Mouse (Mus musculus): ENCODE results near the gene Zc2hc1c. TPM values are rescaled to one million over a fixed set of nuclear protein-coding genes. Genes with fewer than 3 reads are reported as not detected.
A peak's percentile ranks its signal among the peaks of the same experiment; 100 is the strongest.

Gene Zc2hc1c
- polyA plus RNA-seq, 1 experiment from 2014 or later = 0.95 TPM

- DNase-seq (ENCODE audit: low spot score) = no peak
Measured at GRCm38 (mm10) chr12:85345559-85345958, 57.2 kb downstream of the Zc2hc1c start.

GRCm38 (mm10) chr12:85346374-85346773, 58.0 kb downstream of the Zc2hc1c start:
- Histone ChIP-seq H3K9me3 (replicated peaks; ENCODE audit: control insufficient read depth, low read length) (no peaks in the 10 kb centered on the region), H3K4me2 (ENCODE audit: low read depth, low read length) (no peak overlapping the region), H3K27me3 (ENCODE audit: control insufficient read depth, insufficient read depth, low read length) (no peaks in the 10 kb centered on the region), H3K27ac (replicated peaks; ENCODE audit: low read depth, low read length) (no peak overlapping the region), H3K4me3 (ENCODE audit: low read depth, low read length) (no peak overlapping the region), H3K9ac (replicated peaks; ENCODE audit: low read length) (no peak overlapping the region), H3K36me3 (replicated peaks; ENCODE audit: control insufficient read depth, insufficient read depth, low read depth, low read length) (no peaks in the 10 kb centered on the region), H3K4me1 (ENCODE audit: control insufficient read depth, insufficient read depth, low read length) (no peaks in the 10 kb centered on the region)
- DNase-seq (ENCODE audit: low spot score) (peak; percentile 87), ATAC-seq (replicated peaks; ENCODE audit: insufficient number of reproducible peaks, low FRiP score, low TSS enrichment, low read depth) (no peak)
- WGBS = 63% methylated on average over 3 of the region's 3 CpGs

More at GRCm38 (mm10) chr12:85345559-85345958, 57.2 kb downstream of the Zc2hc1c start:
- WGBS = 94% methylated on average over 6 of the region's 6 CpGs
- ATAC-seq (replicated peaks; ENCODE audit: insufficient number of reproducible peaks, low FRiP score, low TSS enrichment, low read depth) = no peak
- Histone ChIP-seq H3K9ac (replicated peaks; ENCODE audit: low read length) (no peak overlapping the region), H3K4me3 (ENCODE audit: low read depth, low read length) (no peak overlapping the region), H3K4me2 (ENCODE audit: low read depth, low read length) (no peak overlapping the region), H3K4me1 (ENCODE audit: control insufficient read depth, insufficient read depth, low read length) (no peaks in the 10 kb centered on the region), H3K27me3 (ENCODE audit: control insufficient read depth, insufficient read depth, low read length) (no peaks in the 10 kb centered on the region), H3K9me3 (replicated peaks; ENCODE audit: control insufficient read depth, low read length) (no peaks in the 10 kb centered on the region), H3K36me3 (replicated peaks; ENCODE audit: control insufficient read depth, insufficient read depth, low read depth, low read length) (no peaks in the 10 kb centered on the region), H3K27ac (replicated peaks; ENCODE audit: low read depth, low read length) (no peak overlapping the region)

- Histone ChIP-seq H3K4me2 (ENCODE audit: low read depth, low read length) (no peak overlapping the region), H3K27ac (replicated peaks; ENCODE audit: low read depth, low read length) (no peak overlapping the region), H3K4me1 (ENCODE audit: control insufficient read depth, insufficient read depth, low read length) (no peaks in the 10 kb centered on the region), H3K4me3 (ENCODE audit: low read depth, low read length) (no peak overlapping the region), H3K36me3 (replicated peaks; ENCODE audit: control insufficient read depth, insufficient read depth, low read depth, low read length) (no peaks in the 10 kb centered on the region), H3K9me3 (replicated peaks; ENCODE audit: control insufficient read depth, low read length) (no peaks in the 10 kb centered on the region), H3K27me3 (ENCODE audit: control insufficient read depth, insufficient read depth, low read length) (no peaks in the 10 kb centered on the region), H3K9ac (replicated peaks; ENCODE audit: low read length) (no peak overlapping the region)
- ATAC-seq (replicated peaks; ENCODE audit: insufficient number of reproducible peaks, low FRiP score, low TSS enrichment, low read depth) = no peak
- 74% methylated on average over 3 of the region's 3 CpGs for WGBS
- no peak for DNase-seq (ENCODE audit: low spot score)
Measured at GRCm38 (mm10) chr12:85347196-85347595, 58.8 kb downstream of the Zc2hc1c start.

GRCm38 (mm10) chr12:85348338-85348737, 59.9 kb downstream of the Zc2hc1c start:
- H3K4me1 ChIP-seq (ENCODE audit: control insufficient read depth, insufficient read depth, low read length) = no peaks in the 10 kb centered on the region
- 87% methylated on average over 6 of the region's 6 CpGs for WGBS
- H3K9me3 ChIP-seq (replicated peaks; ENCODE audit: control insufficient read depth, low read length) = no peaks in the 10 kb centered on the region
- no peak overlapping the region for H3K27ac ChIP-seq (replicated peaks; ENCODE audit: low read depth, low read length)
- H3K4me3 ChIP-seq (ENCODE audit: low read depth, low read length) = no peak overlapping the region
- no peaks in the 10 kb centered on the region; the same call in 1 of the 2 replicates for H3K36me3 ChIP-seq (replicated peaks; ENCODE audit: control insufficient read depth, insufficient read depth, low read depth, low read length)
- DNase-seq (ENCODE audit: low spot score) (no peak), ATAC-seq (replicated peaks; ENCODE audit: insufficient number of reproducible peaks, low FRiP score, low TSS enrichment, low read depth) (no peak)
- H3K4me2 ChIP-seq (ENCODE audit: low read depth, low read length) = no peak overlapping the region
- H3K27me3 ChIP-seq (ENCODE audit: control insufficient read depth, insufficient read depth, low read length) = no peaks in the 10 kb centered on the region
- no peak overlapping the region for H3K9ac ChIP-seq (replicated peaks; ENCODE audit: low read length)

Small RNA genes within 50 kb of the gene (microRNA-seq; reads per million reads assigned to microRNA genes)
- gene Mir6938 (ENCODE audit: borderline number of aligned reads) = not detected

Other genes starting within 250 kb of the Zc2hc1c start
- 2.9 TPM in 2 replicates for gene Prox2, start 177.8 kb upstream of the Zc2hc1c start, polyA plus RNA-seq (2014; fragmentation: Nextera tagmentation; extraction: Ambion mirVana)
- 91.2 and 102 TPM in 2 replicates for gene Dlst, start 177.8 kb upstream of the Zc2hc1c start, polyA plus RNA-seq (2014; fragmentation: Nextera tagmentation; extraction: Ambion mirVana)
- 1.3 and 1.6 TPM in 2 replicates for gene Rps6kl1, start 137.3 kb upstream of the Zc2hc1c start, polyA plus RNA-seq (2014; fragmentation: Nextera tagmentation; extraction: Ambion mirVana)
- gene Pgf, start 110.8 kb upstream of the Zc2hc1c start, polyA plus RNA-seq (2014; fragmentation: Nextera tagmentation; extraction: Ambion mirVana) = 13.4 and 14.5 TPM in 2 replicates
- 89.6 and 90.0 TPM in 2 replicates for gene Eif2b2, start 69.1 kb upstream of the Zc2hc1c start, polyA plus RNA-seq (2014; fragmentation: Nextera tagmentation; extraction: Ambion mirVana)
- 9.5 TPM in 2 replicates for gene Mlh3, start 18.0 kb upstream of the Zc2hc1c start, polyA plus RNA-seq (2014; fragmentation: Nextera tagmentation; extraction: Ambion mirVana)
- gene Acyp1, start 153 bp upstream of the Zc2hc1c start, polyA plus RNA-seq (2014; fragmentation: Nextera tagmentation; extraction: Ambion mirVana) = 49.7 and 58.5 TPM in 2 replicates
- gene Nek9, start 50.8 kb downstream of the Zc2hc1c start, polyA plus RNA-seq (2014; fragmentation: Nextera tagmentation; extraction: Ambion mirVana) = 15.2 and 15.7 TPM in 2 replicates
- 297 and 302 TPM in 2 replicates for gene Tmed10, start 86.3 kb downstream of the Zc2hc1c start, polyA plus RNA-seq (2014; fragmentation: Nextera tagmentation; extraction: Ambion mirVana)
- gene Fos, start 185.3 kb downstream of the Zc2hc1c start, polyA plus RNA-seq (2014; fragmentation: Nextera tagmentation; extraction: Ambion mirVana) = 1.1 and 1.6 TPM in 2 replicates

Measured in embryonic facial prominence, embryonic 11.5 days (tissue).